In genomic region chr19:14566564-14567021, GRCm38 (mm10) we compare ENCODE assay signal across 10 mouse cellular contexts. TPM values are rescaled to one million over a fixed set of nuclear protein-coding genes. Genes with fewer than 3 reads are reported as not detected.
DNase-seq lines count a peak whose midpoint lies in the region; ATAC-seq lines count a peak whose summit lies in the region.
"Had no signal": no experiment of that assay in that cellular context is flagged by ENCODE, and none has a peak within 500 bp of the region (broad histone marks: within the 10 kb centered on the region; RNA-seq: fewer than 3 reads in every experiment).

No protein-coding gene starts in this region.

- ATAC-seq in forebrain, embryonic 13.5 days, result peak; percentile 79

- intact Hi-C loops in left cerebral cortex, postnatal 4 days (cut with DNase I), result no loop called here
- intact Hi-C loops in left cerebral cortex, postnatal 36 days (cut with DNase I), result no loop called here

- H3K27me3 ChIP-seq in forebrain, embryonic 13.5 days, result peaks cover 2% of the 10 kb centered on the region; the same call in 1 of the 2 replicates

- 2% methylated on average over 5 of the region's 5 CpGs for WGBS in forebrain, embryonic 13.5 days

- no peaks in the 10 kb centered on the region for H3K36me3 ChIP-seq in forebrain, embryonic 13.5 days (ENCODE audit: poor library complexity, severe bottlenecking)

- no peak overlapping the region for H3K9ac ChIP-seq in forebrain, embryonic 13.5 days

- H3K4me3 ChIP-seq in forebrain, embryonic 13.5 days, result no peak overlapping the region
- H3K4me3 ChIP-seq: heart, adult 2 months had no signal

- peaks cover 46% of the 10 kb centered on the region for H3K4me1 ChIP-seq in forebrain, embryonic 13.5 days

- peak overlapping the region; percentile 26; the same call in 1 of the 2 replicates for H3K27ac ChIP-seq in forebrain, embryonic 13.5 days
- H3K27ac ChIP-seq: heart, adult 2 months had no signal

- H3K9me3 ChIP-seq in forebrain, embryonic 13.5 days (replicated peaks), result no peaks in the 10 kb centered on the region

- H3K4me2 ChIP-seq in forebrain, embryonic 13.5 days, result no peak overlapping the region; the same call in 1 of the 2 replicates

- peak; percentile 26 for DNase-seq in left cerebral cortex, postnatal 4 days
- DNase-seq in left cerebral cortex, postnatal 36 days (ENCODE audit: low spot score in 2 of 2), result no peak
- DNase-seq in layer of hippocampus, postnatal 14 days (ENCODE audit: low spot score in 2 of 2), result peak; percentile 8 to 42
- peak; percentile 29 for DNase-seq in retina, postnatal 7 days (ENCODE audit: low read depth, low spot score)
- no peak for DNase-seq in thymus, postnatal 0 days (ENCODE audit: low spot score)
- DNase-seq in right cerebral cortex, postnatal 25 days, result no peak
- DNase-seq: adrenal gland, postnatal 14 days; heart, adult 2 months; lung, adult 18-20 months had no signal

RNA-seq across cellular contexts. Expression of gene Tle4, which starts 31.3 kb away (rescaled TPM):
- total RNA-seq in left cerebral cortex, postnatal 4 days (2021), result 10 to 100 TPM; 61.1 to 63.0 TPM
- 10 to 100 TPM; 39.0 to 46.1 TPM for total RNA-seq in left cerebral cortex, postnatal 36 days (2021)
- polyA plus RNA-seq in forebrain, embryonic 13.5 days (2015; fragmentation: Nextera tagmentation; extraction: Ambion mirVana), result 26.9 and 30.5 TPM in 2 replicates
- total RNA-seq in layer of hippocampus, postnatal 14 days (2021), result 10 to 100 TPM; 36.1 to 37.5 TPM
- 10.0 and 11.8 TPM in 2 replicates for polyA plus RNA-seq in thymus, postnatal 0 days (2015; fragmentation: Nextera tagmentation; extraction: Ambion mirVana)

Comparison
In these comparisons a context has a peak if more than half of its experiments do, and no peak if none do; other contexts are left out.
1. DNase-seq: peak in left cerebral cortex, postnatal 4 days (single experiment), layer of hippocampus, postnatal 14 days (2 of 2) and retina, postnatal 7 days (single experiment); none in left cerebral cortex, postnatal 36 days (0 of 2), thymus, postnatal 0 days (single experiment) and right cerebral cortex, postnatal 25 days (single experiment).